Mouse (Mus musculus): ENCODE measurements at regions not wholly inside any gene's neighbourhood (a gene's known extent, or its start where the extent isn't known, plus 50 kb on each side); places are given as distances from the start of the nearest gene placed in this dataset.
"Not testable (repeated sequence)": the region's sequence is repeated elsewhere in the genome, so short reads cannot be mapped to it uniquely, and the experiment has no call there.

DNA sequence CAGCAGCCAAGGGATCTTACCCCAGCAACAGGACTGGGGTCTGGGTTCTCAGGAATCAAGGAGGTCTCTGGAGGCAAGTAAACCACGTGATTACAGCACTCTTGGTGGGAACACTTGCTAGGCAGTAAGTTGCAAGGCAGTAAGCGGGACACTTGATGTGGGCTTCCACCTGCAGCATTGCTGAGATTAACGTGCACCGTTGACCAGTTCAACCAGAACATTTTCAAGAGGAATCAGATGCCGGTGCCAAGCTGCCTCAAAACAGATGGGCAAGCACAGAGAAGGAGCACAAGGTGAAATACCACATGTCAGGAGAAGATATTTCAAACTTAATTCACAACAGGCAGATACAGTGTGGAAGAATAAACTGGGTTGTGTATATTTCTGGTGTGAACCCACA, 190.9 kb downstream of the Osr1 start:
- WGBS, result 38% methylated on average over 5 of the region's 5 CpGs

GRCm38 (mm10) chr12:9762291-9762811, 192.4 kb downstream of the Osr1 start:
- not testable (repeated sequence) for ATAC-seq (replicated peaks; ENCODE audit: low FRiP score); H3K4me1 ChIP-seq; H3K9me3 ChIP-seq (replicated peaks); H3K4me3 ChIP-seq (replicated peaks); H3K27ac ChIP-seq; H3K27me3 ChIP-seq; H3K36me3 ChIP-seq; H3K9ac ChIP-seq; H3K4me2 ChIP-seq
- 67% methylated on average over 2 of the region's 2 CpGs for WGBS

More for the DNA sequence above, 190.9 kb downstream of the Osr1 start:
- no peak overlapping the region for H3K4me2 ChIP-seq
- no peak overlapping the region for H3K9ac ChIP-seq
- H3K27me3 ChIP-seq, result no peaks in the 10 kb centered on the region
- H3K27ac ChIP-seq, result no peak overlapping the region
- no peaks in the 10 kb centered on the region for H3K36me3 ChIP-seq
- no peaks in the 10 kb centered on the region for H3K4me1 ChIP-seq
- H3K9me3 ChIP-seq (replicated peaks), result no peaks in the 10 kb centered on the region
- no peak overlapping the region for H3K4me3 ChIP-seq (replicated peaks)
- no peak for ATAC-seq (replicated peaks; ENCODE audit: low FRiP score)

DNA sequence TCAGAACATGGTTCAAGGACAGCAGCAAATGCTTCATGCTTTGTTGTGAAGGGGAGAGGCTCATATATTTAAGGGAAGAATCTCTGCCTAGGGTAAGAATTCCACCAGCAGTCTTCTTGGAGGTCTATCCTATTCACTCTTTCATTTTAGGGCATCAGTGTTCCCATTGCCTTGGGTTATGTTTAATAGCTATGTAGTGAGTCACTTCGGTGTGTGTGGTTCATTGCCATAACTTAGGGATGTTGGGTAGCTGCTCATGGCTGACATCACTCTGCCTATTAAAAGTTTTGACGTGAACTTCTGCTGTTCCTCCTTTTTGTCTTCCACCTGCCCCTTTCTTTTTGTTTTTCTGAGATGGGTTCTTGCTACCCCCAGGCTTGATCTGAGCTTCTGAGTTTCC, 192.9 kb downstream of the Osr1 start:
- H3K27me3 ChIP-seq, result no peaks in the 10 kb centered on the region
- no peak overlapping the region for H3K9ac ChIP-seq
- no peaks in the 10 kb centered on the region for H3K4me1 ChIP-seq
- H3K36me3 ChIP-seq, result no peaks in the 10 kb centered on the region
- H3K9me3 ChIP-seq (replicated peaks), result no peaks in the 10 kb centered on the region
- 88% methylated on average over 2 of the region's 2 CpGs for WGBS
- no peak overlapping the region for H3K4me3 ChIP-seq (replicated peaks)
- no peak overlapping the region for H3K4me2 ChIP-seq
- no peak overlapping the region for H3K27ac ChIP-seq
- no peak for ATAC-seq (replicated peaks; ENCODE audit: low FRiP score)

DNA sequence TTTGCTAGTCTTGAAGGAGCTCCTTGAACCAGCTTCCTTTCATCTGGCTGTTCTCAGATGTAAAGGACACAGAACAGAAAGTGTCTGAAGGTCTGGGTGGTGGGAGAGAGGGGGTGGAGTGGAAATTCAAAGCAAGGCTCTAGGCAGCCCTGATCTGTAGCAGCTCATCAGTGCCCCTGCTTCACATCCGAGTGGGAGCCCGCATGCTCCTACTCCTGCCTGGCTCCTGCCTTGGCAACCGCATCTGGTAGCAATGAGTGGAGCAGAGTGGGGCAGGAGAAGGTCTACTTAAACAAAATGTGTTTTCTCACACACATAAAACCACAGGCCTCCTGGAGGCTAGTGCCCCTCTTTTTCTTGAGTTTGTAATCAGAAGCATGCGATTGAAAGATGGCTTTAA, 201.0 kb downstream of the Osr1 start:
- Histone ChIP-seq H3K4me1 (no peaks in the 10 kb centered on the region), H3K4me2 (no peak overlapping the region), H3K27ac (no peak overlapping the region), H3K36me3 (no peaks in the 10 kb centered on the region), H3K4me3 (replicated peaks) (no peak overlapping the region), H3K9ac (no peak overlapping the region), H3K27me3 (no peaks in the 10 kb centered on the region), H3K9me3 (replicated peaks) (no peaks in the 10 kb centered on the region)
- WGBS, result 74% methylated on average over 4 of the region's 4 CpGs
- ATAC-seq (replicated peaks; ENCODE audit: low FRiP score), result no peak

GRCm38 (mm10) chr12:9772875-9773274, 203.0 kb downstream of the Osr1 start:
- WGBS, result 80% methylated on average over 1 of the region's 1 CpGs
- H3K27me3 ChIP-seq, result no peaks in the 10 kb centered on the region
- no peaks in the 10 kb centered on the region for H3K9me3 ChIP-seq (replicated peaks)
- no peak overlapping the region for H3K4me3 ChIP-seq (replicated peaks)
- no peaks in the 10 kb centered on the region for H3K36me3 ChIP-seq
- H3K4me1 ChIP-seq, result no peaks in the 10 kb centered on the region
- H3K4me2 ChIP-seq, result no peak overlapping the region
- H3K27ac ChIP-seq, result no peak overlapping the region
- ATAC-seq (replicated peaks; ENCODE audit: low FRiP score), result no peak
- no peak overlapping the region for H3K9ac ChIP-seq

- no peak overlapping the region for H3K4me2 ChIP-seq
- WGBS, result 69% methylated on average over 3 of the region's 3 CpGs
- no peaks in the 10 kb centered on the region for H3K27me3 ChIP-seq
- no peaks in the 10 kb centered on the region for H3K9me3 ChIP-seq (replicated peaks)
- no peaks in the 10 kb centered on the region for H3K4me1 ChIP-seq
- H3K36me3 ChIP-seq, result no peaks in the 10 kb centered on the region
- H3K4me3 ChIP-seq (replicated peaks), result no peak overlapping the region
- no peak overlapping the region for H3K27ac ChIP-seq
- no peak overlapping the region for H3K9ac ChIP-seq
- peak; percentile 33; the same call in 1 of the 2 replicates for ATAC-seq (replicated peaks; ENCODE audit: low FRiP score)
Observed at GRCm38 (mm10) chr12:9802284-9802683, 232.4 kb downstream of the Osr1 start.

GRCm38 (mm10) chr12:9807406-9807805, 237.5 kb downstream of the Osr1 start:
- ATAC-seq (replicated peaks; ENCODE audit: low FRiP score), result no peak

DNA sequence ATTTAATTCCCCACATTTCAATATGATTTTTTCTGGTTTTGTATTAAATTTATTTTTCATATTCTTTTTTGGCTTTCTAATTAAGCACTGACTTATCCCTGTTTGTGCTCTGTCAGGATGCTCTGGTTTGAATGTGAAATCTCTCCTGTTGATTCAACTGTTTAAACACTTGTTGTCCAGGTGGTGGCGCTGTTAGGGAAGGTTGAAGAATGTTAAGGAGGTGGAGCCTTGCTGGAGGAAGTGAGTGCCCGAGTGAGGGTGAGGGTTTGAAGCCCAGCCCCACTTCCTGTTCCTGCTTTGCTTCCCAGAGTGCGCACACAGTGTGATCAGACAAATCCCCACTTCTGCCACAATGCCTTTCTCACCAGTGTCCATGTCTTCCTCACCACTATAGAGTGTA, 263.4 kb downstream of the Osr1 start:
- H3K4me2 ChIP-seq, result no peak overlapping the region
- 69% methylated on average over 3 of the region's 3 CpGs for WGBS
- no peak overlapping the region for H3K9ac ChIP-seq
- no peaks in the 10 kb centered on the region for H3K27me3 ChIP-seq
- no peak for ATAC-seq (replicated peaks; ENCODE audit: low FRiP score)
- no peaks in the 10 kb centered on the region for H3K36me3 ChIP-seq
- H3K4me1 ChIP-seq, result no peaks in the 10 kb centered on the region
- no peak overlapping the region for H3K27ac ChIP-seq
- H3K4me3 ChIP-seq (replicated peaks), result no peak overlapping the region
- no peaks in the 10 kb centered on the region for H3K9me3 ChIP-seq (replicated peaks)

More at GRCm38 (mm10) chr12:9807406-9807805, 237.5 kb downstream of the Osr1 start:
- H3K4me1 ChIP-seq, result no peaks in the 10 kb centered on the region
- 68% methylated on average over 1 of the region's 1 CpGs for WGBS
- H3K9me3 ChIP-seq (replicated peaks), result no peaks in the 10 kb centered on the region
- no peaks in the 10 kb centered on the region for H3K27me3 ChIP-seq
- no peak overlapping the region for H3K27ac ChIP-seq
- H3K9ac ChIP-seq, result no peak overlapping the region
- H3K36me3 ChIP-seq, result no peaks in the 10 kb centered on the region
- H3K4me3 ChIP-seq (replicated peaks), result no peak overlapping the region
- no peak overlapping the region for H3K4me2 ChIP-seq

- Histone ChIP-seq H3K4me3 (replicated peaks) (no peak overlapping the region), H3K9me3 (replicated peaks) (no peaks in the 10 kb centered on the region), H3K4me1 (no peaks in the 10 kb centered on the region), H3K36me3 (no peaks in the 10 kb centered on the region), H3K4me2 (no peak overlapping the region), H3K9ac (no peak overlapping the region), H3K27me3 (no peaks in the 10 kb centered on the region), H3K27ac (no peak overlapping the region)
- ATAC-seq (replicated peaks; ENCODE audit: low FRiP score), result no peak
- WGBS, result 79% methylated on average over 5 of the region's 5 CpGs
Observed at GRCm38 (mm10) chr12:9839198-9839845, 269.4 kb downstream of the Osr1 start.

GRCm38 (mm10) chr12:9839949-9840348, 270.0 kb downstream of the Osr1 start:
- H3K9me3 ChIP-seq (replicated peaks), result no peaks in the 10 kb centered on the region
- H3K36me3 ChIP-seq, result no peaks in the 10 kb centered on the region
- WGBS, result 44% methylated on average over 2 of the region's 2 CpGs
- H3K4me1 ChIP-seq, result no peaks in the 10 kb centered on the region
- H3K27me3 ChIP-seq, result no peaks in the 10 kb centered on the region
- no peak overlapping the region for H3K4me3 ChIP-seq (replicated peaks)
- no peak overlapping the region for H3K9ac ChIP-seq
- no peak overlapping the region for H3K4me2 ChIP-seq
- no peak overlapping the region for H3K27ac ChIP-seq
- ATAC-seq (replicated peaks; ENCODE audit: low FRiP score), result no peak

- no peaks in the 10 kb centered on the region for H3K27me3 ChIP-seq
- peaks cover 5% of the 10 kb centered on the region; the same call in 1 of the 2 replicates for H3K4me1 ChIP-seq
- H3K9me3 ChIP-seq (replicated peaks), result no peaks in the 10 kb centered on the region
- no peak overlapping the region for H3K9ac ChIP-seq
- peak; percentile 83 for ATAC-seq (replicated peaks; ENCODE audit: low FRiP score)
- H3K4me3 ChIP-seq (replicated peaks), result no peak overlapping the region
- WGBS, result 44% methylated on average over 2 of the region's 2 CpGs
- peak overlapping the region; percentile 64 for H3K27ac ChIP-seq
- no peaks in the 10 kb centered on the region for H3K36me3 ChIP-seq
- no peak overlapping the region for H3K4me2 ChIP-seq
Observed at GRCm38 (mm10) chr12:9847034-9847433, 277.1 kb downstream of the Osr1 start.

DNA sequence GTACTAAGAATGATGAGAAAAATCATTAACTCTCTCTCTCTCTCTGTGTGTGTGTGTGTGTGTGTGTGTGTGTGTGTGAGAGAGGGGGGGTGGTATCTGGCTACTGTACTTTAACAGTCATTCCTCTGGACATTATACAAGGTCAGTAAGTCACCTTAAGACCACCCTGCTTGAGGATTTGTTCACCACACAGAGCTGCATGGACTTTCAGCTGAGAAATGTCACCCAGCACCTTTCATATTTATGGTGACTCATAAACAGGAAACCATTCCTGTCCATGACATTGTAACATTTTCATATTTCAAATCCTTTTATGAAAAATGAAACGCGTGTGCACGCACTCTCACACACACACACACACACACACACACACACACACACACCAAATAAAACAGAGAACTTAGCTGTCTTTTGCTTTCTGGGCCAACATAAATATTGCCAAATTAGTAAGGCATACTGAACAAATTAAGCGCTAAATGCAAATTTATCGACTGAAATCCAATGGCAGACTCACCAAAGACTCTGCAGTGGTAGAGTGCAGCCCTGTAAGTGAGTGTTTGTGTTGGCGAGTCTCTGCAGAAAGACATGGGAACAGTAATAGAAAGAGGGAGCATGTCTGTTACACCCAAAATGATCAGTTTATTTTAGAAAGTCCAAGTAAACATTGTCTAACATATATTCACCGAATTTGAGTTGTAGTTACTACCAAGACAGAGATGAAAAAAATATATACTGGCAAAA, 277.7 kb downstream of the Osr1 start:
- peaks cover 5% of the 10 kb centered on the region; the same call in 1 of the 2 replicates for H3K4me1 ChIP-seq
- H3K4me2 ChIP-seq, result no peak overlapping the region
- H3K9me3 ChIP-seq (replicated peaks), result no peaks in the 10 kb centered on the region
- H3K9ac ChIP-seq, result no peak overlapping the region
- 71% methylated on average over 7 of the region's 7 CpGs for WGBS
- peak overlapping the region; percentile 64 for H3K27ac ChIP-seq
- H3K4me3 ChIP-seq (replicated peaks), result no peak overlapping the region
- peak; percentile 76; the same call in 1 of the 2 replicates for ATAC-seq (replicated peaks; ENCODE audit: low FRiP score)
- no peaks in the 10 kb centered on the region for H3K27me3 ChIP-seq
- no peaks in the 10 kb centered on the region for H3K36me3 ChIP-seq
